Mouse (Mus musculus) cerebellum, postnatal 10 days (tissue): ENCODE measurements around the gene Gm14410.
"Not testable (repeated sequence)": the region's sequence is repeated elsewhere in the genome, so short reads cannot be mapped to it uniquely, and the experiment has no call there.

Experiments used
- DNase-seq, 2 experiments: peaks; one replicate each; pipeline ENCODE4 v3.0.0; 2021; ENCODE audit warnings: mixed read lengths in 2 of 2

Gm14410 gene

GRCm38 (mm10) chr2:177206341-177206740 is at the start of gene Gm14410:
Gm14410 (minus strand) TSS chr2:177206421.
- peak; percentile 82 to 88 for DNase-seq

- DNase-seq, result not testable (repeated sequence)
These were observed 41.2 kb upstream of the Gm14410 start for GRCm38 (mm10) chr2:177247449-177247848.

- not testable (repeated sequence) for DNase-seq
These were observed 24.2 kb upstream of the Gm14410 start for GRCm38 (mm10) chr2:177230461-177230860.

- DNase-seq, result not testable (repeated sequence)
These were observed 33.5 kb downstream of the Gm14410 start for GRCm38 (mm10) chr2:177172749-177173148.
